Mouse (Mus musculus) liver, adult 2 months (tissue): ENCODE data around the gene Vars.

Source experiments
- CTCF ChIP-seq: fragments of 200-500 bp; IDR thresholded peaks from 2 replicates; pipeline ENCODE4 v1.5.1; 2011; ENCODE audit warnings: low read depth, low read length, control low read depth
- POLR2A ChIP-seq: fragments of 200-500 bp; IDR thresholded peaks from 2 replicates; pipeline ENCODE4 v1.6.1; 2011; ENCODE audit warnings: low read length, control low read depth; ENCODE audit not compliant: insufficient read depth; ENCODE audit errors: extremely low read depth

GRCm38 (mm10) chr17:34964640-34965049 is 36.1 kb upstream of the Vars start:
- TF ChIP-seq CTCF (no peak), POLR2A (no peak)
